Mouse (Mus musculus) heart, postnatal 4 days (tissue): ENCODE measurements around the gene Pcdh10. TPM values are rescaled to one million over a fixed set of nuclear protein-coding genes. Genes with fewer than 3 reads are reported as not detected.

Experiments used
- DNase-seq: peaks from one replicate; pipeline ENCODE4 v3.0.0; 2021
- total RNA-seq, 2 experiments: library from RNA; stranded (reverse); gene quantifications; 2 replicates each; pipeline ENCODE4 v1.2.3; 2021

Pcdh10 gene
- total RNA-seq, result under 1 TPM; 0.07 to 0.24 TPM

GRCm38 (mm10) chr3:45378145-45378544, at the start of gene Pcdh10:
Pcdh10 (plus strand) TSS chr3:45378398.
- DNase-seq, result peak; percentile 94

GRCm38 (mm10) chr3:45355919-45356318, 22.3 kb upstream of the Pcdh10 start:
- no peak for DNase-seq

DNA sequence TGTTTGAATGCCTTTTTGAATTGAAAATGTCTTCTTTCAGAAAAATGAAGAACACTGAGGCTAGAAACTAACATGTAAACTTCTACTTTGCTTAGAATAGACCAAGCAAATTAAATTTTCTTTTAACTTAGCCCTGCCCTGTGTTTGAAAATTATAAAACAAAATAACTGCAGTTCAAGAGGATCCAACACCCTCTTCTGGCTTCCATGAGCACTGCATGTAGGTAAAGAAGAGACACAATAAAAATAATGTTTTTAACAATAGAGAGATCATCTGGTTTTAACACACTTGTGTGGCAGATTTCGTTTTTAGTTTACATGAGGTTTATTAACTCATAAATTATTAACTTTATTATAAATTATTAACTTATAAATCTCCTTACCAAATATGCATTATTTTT, 9.2 kb upstream of the Pcdh10 start:
- no peak for DNase-seq

DNA sequence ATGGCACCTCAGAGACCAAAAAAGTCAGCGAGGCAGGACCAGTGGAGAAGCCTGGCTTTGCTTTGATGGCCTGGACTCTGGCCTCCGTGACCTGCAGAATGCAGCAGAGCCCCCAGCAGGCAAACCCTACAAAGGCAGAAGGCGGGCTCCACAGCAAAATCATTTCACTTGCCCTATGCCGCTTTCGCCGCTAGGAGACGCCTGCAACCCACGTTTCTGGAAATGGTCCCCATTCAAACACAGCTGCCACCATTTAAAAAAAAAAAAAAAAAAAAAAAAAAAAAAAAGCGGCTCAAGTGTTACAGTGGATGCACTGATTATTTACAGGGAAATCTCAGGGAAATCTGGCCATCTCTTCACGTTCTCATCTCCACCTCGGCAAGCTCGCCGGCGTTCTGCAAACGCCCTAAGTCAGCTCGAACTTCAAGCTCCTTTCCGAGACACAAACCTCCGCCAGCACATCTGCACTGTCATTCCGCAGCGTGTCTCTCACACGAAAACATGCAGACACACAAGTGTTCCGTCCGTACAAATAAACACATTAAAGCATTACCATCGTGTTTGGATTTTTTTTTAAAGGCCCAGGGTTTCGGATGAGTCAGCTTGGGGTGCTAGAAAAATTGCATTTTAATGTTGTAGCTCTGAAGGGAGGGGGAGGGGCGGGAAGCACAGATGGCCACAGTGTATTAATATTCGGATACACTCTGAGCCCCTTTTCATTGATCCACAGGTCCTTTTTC, 2.3 kb upstream of the Pcdh10 start:
- DNase-seq, result peak; percentile 78

- DNase-seq, result peak; percentile 19
Measured at GRCm38 (mm10) chr3:45376501-45377390, 1.5 kb upstream of the Pcdh10 start.

DNA sequence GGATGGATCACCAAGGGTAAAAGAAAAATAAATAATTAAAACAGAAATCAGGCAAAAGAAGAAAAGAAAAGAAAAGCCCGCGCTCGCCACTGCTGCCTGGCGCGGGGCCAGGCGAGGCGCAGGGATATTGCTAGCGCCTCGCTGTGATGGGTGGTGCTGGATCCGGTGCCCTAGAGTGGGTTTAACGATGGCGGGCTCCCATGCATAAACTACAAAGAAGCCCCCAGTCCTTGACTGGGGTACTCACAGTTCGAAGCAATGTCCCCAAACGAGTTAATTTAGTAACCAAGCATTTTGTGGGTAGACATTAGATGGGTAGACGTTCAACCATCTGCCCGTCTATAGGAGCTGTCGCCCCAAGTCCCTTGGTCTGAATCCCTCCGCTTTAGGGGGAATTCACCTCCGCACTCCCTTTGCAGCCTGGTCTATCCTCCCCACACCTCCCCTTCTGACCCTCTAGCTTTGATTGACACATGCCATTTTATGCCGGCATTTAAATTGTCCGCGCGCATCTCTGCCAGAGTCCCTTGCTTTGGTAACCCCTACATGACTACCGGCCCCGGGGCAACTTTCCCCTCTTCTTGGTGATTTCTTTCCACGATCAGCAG, 703 bp upstream of the Pcdh10 start:
- DNase-seq, result peak; percentile 36

DNA sequence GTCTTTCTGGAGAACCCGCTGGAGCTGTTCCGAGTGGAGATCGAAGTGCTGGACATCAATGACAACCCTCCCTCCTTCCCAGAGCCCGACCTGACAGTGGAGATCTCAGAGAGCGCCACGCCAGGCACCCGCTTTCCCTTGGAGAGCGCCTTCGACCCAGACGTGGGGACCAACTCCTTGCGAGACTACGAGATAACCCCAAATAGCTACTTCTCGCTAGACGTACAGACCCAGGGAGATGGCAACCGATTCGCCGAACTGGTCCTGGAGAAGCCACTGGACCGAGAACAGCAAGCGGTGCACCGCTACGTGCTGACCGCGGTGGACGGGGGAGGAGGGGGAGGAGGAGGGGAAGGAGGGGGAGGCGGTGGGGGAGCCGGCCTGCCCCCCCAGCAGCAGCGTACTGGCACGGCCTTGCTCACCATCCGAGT, 1.4 kb downstream of the Pcdh10 start:
- DNase-seq, result no peak

GRCm38 (mm10) chr3:45379972-45380761, 2.0 kb downstream of the Pcdh10 start:
- DNase-seq, result no peak

DNA sequence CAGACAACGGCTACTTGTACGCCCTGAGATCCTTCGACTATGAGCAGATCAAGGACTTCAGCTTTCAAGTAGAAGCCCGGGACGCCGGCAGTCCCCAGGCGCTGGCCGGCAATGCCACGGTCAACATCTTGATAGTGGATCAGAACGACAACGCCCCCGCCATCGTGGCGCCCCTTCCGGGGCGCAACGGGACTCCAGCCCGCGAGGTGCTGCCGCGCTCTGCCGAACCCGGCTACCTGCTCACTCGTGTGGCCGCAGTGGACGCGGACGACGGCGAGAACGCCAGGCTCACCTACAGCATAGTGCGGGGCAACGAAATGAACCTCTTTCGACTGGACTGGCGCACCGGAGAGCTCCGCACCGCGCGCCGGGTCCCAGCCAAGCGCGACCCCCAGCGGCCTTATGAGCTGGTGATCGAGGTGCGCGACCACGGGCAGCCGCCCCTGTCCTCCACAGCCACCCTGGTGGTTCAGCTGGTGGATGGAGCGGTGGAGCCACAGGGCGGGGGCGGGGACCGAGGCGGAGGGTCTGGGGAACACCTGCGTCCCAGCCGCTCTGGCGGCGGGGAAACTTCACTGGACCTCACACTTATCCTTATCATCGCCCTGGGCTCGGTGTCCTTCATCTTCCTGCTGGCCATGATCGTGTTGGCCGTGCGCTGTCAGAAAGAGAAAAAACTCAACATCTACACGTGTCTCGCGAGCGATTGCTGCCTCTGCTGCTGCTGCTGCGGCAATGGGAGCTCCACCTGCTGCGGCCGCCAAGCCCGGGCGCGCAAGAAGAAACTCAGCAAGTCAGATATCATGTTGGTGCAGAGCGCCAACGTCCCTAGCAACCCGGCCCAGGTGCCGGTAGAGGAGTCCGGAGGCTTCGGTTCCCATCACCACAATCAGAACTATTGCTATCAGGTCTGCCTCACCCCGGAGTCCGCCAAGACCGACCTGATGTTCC, 2.9 kb downstream of the Pcdh10 start:
- DNase-seq, result no peak

- no peak for DNase-seq
Measured at GRCm38 (mm10) chr3:45382032-45382755, 4.0 kb downstream of the Pcdh10 start.

GRCm38 (mm10) chr3:45383831-45384230, 5.6 kb downstream of the Pcdh10 start:
- DNase-seq, result no peak

GRCm38 (mm10) chr3:45385028-45385427, 6.8 kb downstream of the Pcdh10 start:
- no peak for DNase-seq

- DNase-seq, result no peak
Measured at GRCm38 (mm10) chr3:45385451-45385850, 7.3 kb downstream of the Pcdh10 start.

DNA sequence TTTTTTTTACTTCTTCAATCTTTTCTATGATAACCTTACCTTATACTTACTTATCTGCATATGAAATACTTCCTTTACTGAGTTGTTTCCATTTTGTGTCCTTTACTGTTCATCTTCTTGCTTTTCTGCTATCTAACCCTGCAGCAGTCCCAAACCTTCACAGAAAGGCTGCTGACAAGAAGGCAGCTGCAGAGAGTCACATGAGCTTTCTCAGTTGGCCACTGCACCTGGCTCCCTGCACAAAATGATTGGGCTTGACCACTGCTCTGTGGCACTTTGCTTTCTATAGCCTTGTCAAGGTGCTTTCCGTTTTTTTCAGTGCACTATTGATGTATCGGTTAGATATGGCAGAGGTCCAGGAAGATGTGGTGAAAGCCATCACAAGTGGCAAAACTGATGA, 8.3 kb downstream of the Pcdh10 start:
- DNase-seq, result no peak

GRCm38 (mm10) chr3:45397101-45397500, 18.9 kb downstream of the Pcdh10 start:
- no peak for DNase-seq

DNA sequence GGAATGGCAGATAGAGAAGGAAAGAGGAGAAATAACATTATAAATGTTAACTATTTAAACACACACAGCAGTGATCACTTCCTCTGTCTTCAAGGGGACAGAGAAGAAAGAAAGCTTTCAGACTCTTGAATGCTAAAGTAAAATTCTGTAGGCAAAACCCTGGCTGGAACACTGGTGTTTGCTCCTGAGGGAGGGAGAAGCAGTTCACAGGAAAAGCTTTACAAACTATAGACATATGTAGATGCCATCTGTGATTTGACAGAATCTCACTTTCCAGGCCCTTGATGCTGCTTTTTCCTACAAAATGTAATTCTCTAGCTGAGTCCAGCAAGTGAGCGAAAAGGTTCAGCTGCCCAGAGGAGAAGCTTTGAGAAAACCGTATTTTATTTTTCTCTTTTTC, 25.0 kb downstream of the Pcdh10 start:
- DNase-seq, result no peak

DNA sequence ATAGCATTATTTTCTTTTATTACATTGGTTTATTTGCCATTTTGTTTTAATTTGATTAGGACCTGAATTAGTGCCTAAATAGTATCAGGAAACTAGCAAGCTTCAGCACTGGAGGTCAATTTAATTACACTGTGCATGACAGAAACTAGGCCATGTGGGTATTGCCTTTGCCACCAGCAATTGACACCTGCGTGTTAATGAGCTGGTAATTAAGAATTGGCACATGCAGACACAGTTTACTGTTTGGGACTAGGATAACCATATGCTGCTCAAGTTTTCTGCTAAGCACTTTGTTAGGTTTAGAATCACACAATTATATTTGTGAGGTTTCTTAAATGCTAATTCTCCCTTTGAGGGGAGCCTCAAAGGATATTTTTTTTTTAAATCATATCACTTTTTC, 53.5 kb downstream of the Pcdh10 start:
- DNase-seq, result no peak

- no peak for DNase-seq
Measured at GRCm38 (mm10) chr3:45432172-45432765, 54.1 kb downstream of the Pcdh10 start.
